Mouse (Mus musculus) limb, embryonic 14.5 days (tissue): ENCODE measurements around the gene Renbp. TPM values are rescaled to one million over a fixed set of nuclear protein-coding genes. Genes with fewer than 3 reads are reported as not detected.

Experiments
- ATAC-seq: fragments of 200-750 bp; cut with Nextera tagmentation; 2 replicates; pipeline ENCODE4 v1.8.0; 2017; ENCODE audit warnings: low read depth, moderate number of reproducible peaks, moderate TSS enrichment; ENCODE audit not compliant: low FRiP score
- DNase-seq: peaks from one replicate; pipeline ENCODE4 v3.0.0-alpha.2; 2015; ENCODE audit warnings: low spot score
- H3K27ac ChIP-seq: fragments of 300-500 bp; sonication (generic); replicated peaks from 2 replicates; pipeline ENCODE4 v1.5.1; 2014; ENCODE audit warnings: low read depth, mild to moderate bottlenecking, low read length, moderate library complexity, mixed read lengths
- H3K27me3 ChIP-seq: fragments of 300-500 bp; sonication (generic); 2 replicates; pipeline ENCODE4 v1.6.1; 2014; ENCODE audit warnings: low read length, mixed read lengths; ENCODE audit not compliant: control insufficient read depth, insufficient read depth
- H3K36me3 ChIP-seq: fragments of 300-500 bp; sonication (generic); 2 replicates; pipeline ENCODE4 v1.6.1; 2014; ENCODE audit warnings: mild to moderate bottlenecking, low read length, moderate library complexity, mixed read lengths; ENCODE audit not compliant: control insufficient read depth, insufficient read depth
- H3K4me1 ChIP-seq: fragments of 300-500 bp; sonication (generic); 2 replicates; pipeline ENCODE4 v1.6.1; 2014; ENCODE audit warnings: antibody characterized with exemption, low read length, mixed read lengths; ENCODE audit not compliant: control insufficient read depth, insufficient read depth
- H3K4me2 ChIP-seq: fragments of 300-500 bp; sonication (generic); replicated peaks from 2 replicates; pipeline ENCODE4 v1.6.1; 2014; ENCODE audit warnings: low read depth, mild to moderate bottlenecking, low read length, moderate library complexity; ENCODE audit not compliant: severe bottlenecking
- H3K4me3 ChIP-seq: fragments of 300-500 bp; sonication (generic); replicated peaks from 2 replicates; pipeline ENCODE4 v1.5.1; 2014; ENCODE audit warnings: low read length
- H3K9ac ChIP-seq: fragments of 300-500 bp; sonication (generic); 2 replicates; pipeline ENCODE4 v1.6.1; 2014; ENCODE audit warnings: mild to moderate bottlenecking, low read depth, low read length, moderate library complexity; ENCODE audit not compliant: severe bottlenecking
- H3K9me3 ChIP-seq: fragments of 300-500 bp; sonication (generic); 2 replicates; pipeline ENCODE4 v1.6.1; 2016; ENCODE audit warnings: low read length; ENCODE audit not compliant: control insufficient read depth
- POLR2A ChIP-seq: fragments of 200-500 bp; IDR thresholded peaks from 2 replicates; pipeline ENCODE4 v1.8.0; 2012; ENCODE audit warnings: inconsistent platforms, mild to moderate bottlenecking, moderate library complexity, borderline replicate concordance; ENCODE audit not compliant: insufficient read depth, insufficient read length; ENCODE audit errors: extremely low read depth
- WGBS: fragments of 180-500 bp; shearing (Covaris S2); extraction: QIAGEN DNeasy Blood & Tissue Kit; methylation state at CpG from one replicate; pipeline ENCODE4 v1.1.7; 2014; 5-methylcytosine and 5-hydroxymethylcytosine counted together
- polyA plus RNA-seq, 2 experiments: library from polyadenylated mRNA; depleted of rRNA in 1 of 2; stranded (reverse) in 1 of 2; unstranded in 1 of 2; fragments of >200 nt; fragmentation: Nextera tagmentation in 1 of 2; extraction: Ambion mirVana in 1 of 2; gene quantifications; 2 replicates each; pipeline versions ENCODE4 v1.2.1 to v1.2.3; 2012 to 2014

Renbp gene
- 29.6 and 33.7 TPM in 2 replicates for polyA plus RNA-seq (2012; rRNA removed)
- polyA plus RNA-seq (2014; fragmentation: Nextera tagmentation; extraction: Ambion mirVana), result 34.0 and 39.3 TPM in 2 replicates

GRCm38 (mm10) chrX:73930402-73931062 is at the start of gene Renbp:
TSS of gene Renbp (minus strand) at chrX:73930850.
- no peaks in the 10 kb centered on the region for H3K36me3 ChIP-seq
- peak within 1 kb of the TSS; percentile 28 for H3K4me3 ChIP-seq
- DNase-seq, result peak; percentile 70
- TF ChIP-seq POLR2A, result no peak
- H3K27ac ChIP-seq, result no peak within 1 kb of the TSS
- H3K9me3 ChIP-seq, result no peaks in the 10 kb centered on the region
- no peaks in the 10 kb centered on the region for H3K4me1 ChIP-seq
- 0 out of 2 replicates have a peak within 1 kb of the TSS, but pooled peaks have one; percentile 12 for H3K9ac ChIP-seq
- H3K27me3 ChIP-seq, result no peaks in the 10 kb centered on the region
- H3K4me2 ChIP-seq, result peak within 1 kb of the TSS; percentile 38
- peak; percentile 86 for ATAC-seq
- 46% methylated on average over 17 of the region's 17 CpGs for WGBS

- TF ChIP-seq POLR2A, result no peak
- H3K4me1 ChIP-seq, result no peaks in the 10 kb centered on the region
- no peaks in the 10 kb centered on the region for H3K9me3 ChIP-seq
- DNase-seq (no peak), ATAC-seq (no peak)
- H3K4me2 ChIP-seq, result no peak overlapping the region
- H3K4me3 ChIP-seq, result no peak overlapping the region
- 71% methylated on average over 1 of the region's 1 CpGs for WGBS
- no peak overlapping the region for H3K9ac ChIP-seq
- H3K27ac ChIP-seq, result no peak overlapping the region
- H3K36me3 ChIP-seq, result no peaks in the 10 kb centered on the region
- no peaks in the 10 kb centered on the region for H3K27me3 ChIP-seq
Observed at GRCm38 (mm10) chrX:73977783-73978182, 47.1 kb upstream of the Renbp start.

DNA sequence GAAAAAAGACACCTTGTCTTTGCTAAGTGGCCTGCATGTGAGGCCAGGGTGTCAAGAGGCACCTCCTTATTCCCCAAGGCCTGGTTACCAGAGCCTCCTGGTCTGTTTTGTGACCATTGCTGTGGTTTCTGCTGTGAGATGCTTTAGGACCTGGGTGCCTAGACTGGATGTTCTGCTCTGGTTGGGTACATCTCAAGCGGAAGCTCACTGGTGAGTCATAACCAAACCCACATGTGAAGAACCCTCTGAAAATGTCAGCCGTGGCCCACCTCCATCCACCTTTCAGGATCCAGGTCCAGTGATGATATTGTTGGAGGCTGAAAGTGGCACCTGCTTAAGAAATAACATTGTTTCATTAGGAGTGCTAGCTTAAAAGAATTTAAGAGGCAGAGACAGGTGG is 45.6 kb upstream of the Renbp start:
- no peak for TF ChIP-seq POLR2A
- Histone ChIP-seq H3K4me3 (no peak overlapping the region), H3K36me3 (no peaks in the 10 kb centered on the region), H3K27ac (no peak overlapping the region), H3K4me1 (no peaks in the 10 kb centered on the region), H3K4me2 (no peak overlapping the region), H3K9ac (no peak overlapping the region), H3K27me3 (no peaks in the 10 kb centered on the region), H3K9me3 (no peaks in the 10 kb centered on the region)
- ATAC-seq (no peak), DNase-seq (no peak)
- WGBS, result 89% methylated on average over 2 of the region's 2 CpGs

GRCm38 (mm10) chrX:73972774-73973173 is 42.1 kb upstream of the Renbp start:
- Histone ChIP-seq H3K4me3 (no peak overlapping the region), H3K9ac (no peak overlapping the region), H3K9me3 (no peaks in the 10 kb centered on the region), H3K36me3 (no peaks in the 10 kb centered on the region), H3K4me2 (no peak overlapping the region), H3K4me1 (no peaks in the 10 kb centered on the region), H3K27me3 (no peaks in the 10 kb centered on the region), H3K27ac (no peak overlapping the region)
- no peak for TF ChIP-seq POLR2A
- no peak for DNase-seq
- no peak for ATAC-seq
- WGBS, result 76% methylated on average over 4 of the region's 4 CpGs

GRCm38 (mm10) chrX:73970781-73971180 is 40.1 kb upstream of the Renbp start:
- Histone ChIP-seq H3K4me3 (no peak overlapping the region), H3K4me2 (no peak overlapping the region), H3K9ac (no peak overlapping the region), H3K27me3 (no peaks in the 10 kb centered on the region), H3K36me3 (no peaks in the 10 kb centered on the region), H3K27ac (no peak overlapping the region), H3K9me3 (no peaks in the 10 kb centered on the region), H3K4me1 (no peaks in the 10 kb centered on the region)
- DNase-seq, result no peak
- no peak for ATAC-seq
- TF ChIP-seq POLR2A, result no peak
